Mouse (Mus musculus): ENCODE measurements at regions not wholly inside any gene's neighbourhood (a gene's known extent, or its start where the extent isn't known, plus 50 kb on each side); places are given as distances from the start of the nearest gene placed in this dataset.

- TF ChIP-seq CTCF (IDR thresholded peaks at IDR 0.05; ENCODE audit: control insufficient read depth, insufficient read depth, insufficient read length) (no peak), FOSL1 (IDR thresholded peaks at IDR 0.05; ENCODE audit: insufficient read depth, low read length, poor library complexity, severe bottlenecking) (no peak), MYOG (IDR thresholded peaks at IDR 0.05; ENCODE audit: control insufficient read depth, extremely low read depth, insufficient read length) (no peak), CEBPB (IDR thresholded peaks at IDR 0.05; ENCODE audit: low read depth) (no peak), MYOD1 (IDR thresholded peaks at IDR 0.05; ENCODE audit: control insufficient read depth, insufficient read length, low read depth) (no peak), USF1 (IDR thresholded peaks at IDR 0.05; ENCODE audit: low read depth) (no peak)
These were observed 113.1 kb upstream of the Hnrnpa3 start for GRCm38 (mm10) chr2:75545971-75546370.

Data from C2C12 (cell line).